Mouse (Mus musculus): ENCODE data around the gene Fgd2. TPM values are rescaled to one million over a fixed set of nuclear protein-coding genes. Genes with fewer than 3 reads are reported as not detected.
A peak's percentile ranks its signal among the peaks of the same experiment; 100 is the strongest.
"Not testable (repeated sequence)": the region's sequence is repeated elsewhere in the genome, so short reads cannot be mapped to it uniquely, and the experiment has no call there.

Gene Fgd2
- total RNA-seq, 2 experiments from 2014 or later, result 4.8 to 9.0 TPM

GRCm38 (mm10) chr17:29330671-29331410, 29.9 kb upstream of the Fgd2 start:
- intact Hi-C loops (cut with DNase I), result no loop called here
- no peak for DNase-seq (ENCODE audit: low spot score in 2 of 2)

GRCm38 (mm10) chr17:29332186-29332685, 28.5 kb upstream of the Fgd2 start:
- intact Hi-C loops (cut with DNase I), result no loop called here
- no peak for DNase-seq (ENCODE audit: low spot score in 2 of 2)

GRCm38 (mm10) chr17:29336266-29336990, 24.3 kb upstream of the Fgd2 start:
- intact Hi-C loops (cut with DNase I), result no loop called here
- DNase-seq (ENCODE audit: low spot score in 2 of 2), result no peak

- DNase-seq (ENCODE audit: low spot score in 2 of 2), result no peak
- intact Hi-C loops (cut with DNase I), result no loop called here
Measured at GRCm38 (mm10) chr17:29337979-29338823, 22.5 kb upstream of the Fgd2 start.

- DNase-seq (ENCODE audit: low spot score in 2 of 2), result no peak
- intact Hi-C loops (cut with DNase I), result no loop called here
Measured at GRCm38 (mm10) chr17:29339170-29339768, 21.4 kb upstream of the Fgd2 start.

GRCm38 (mm10) chr17:29340406-29341261, 20.1 kb upstream of the Fgd2 start:
- DNase-seq (ENCODE audit: low spot score in 2 of 2), result no peak

GRCm38 (mm10) chr17:29341591-29342003, 19.1 kb upstream of the Fgd2 start:
- intact Hi-C loops (cut with DNase I), result no loop called here
- DNase-seq (ENCODE audit: low spot score in 2 of 2), result peak in 1 of 2 experiments; percentile 42

More at GRCm38 (mm10) chr17:29340406-29341261, 20.1 kb upstream of the Fgd2 start:
- intact Hi-C loops (cut with DNase I), result no loop called here

GRCm38 (mm10) chr17:29342010-29342910, 18.5 kb upstream of the Fgd2 start:
- intact Hi-C loops (cut with DNase I), result no loop called here
- peak in 1 of 2 experiments; percentile 66 for DNase-seq (ENCODE audit: low spot score in 2 of 2)

GRCm38 (mm10) chr17:29343241-29343640, 17.5 kb upstream of the Fgd2 start:
- intact Hi-C loops (cut with DNase I), result no loop called here
- no peak for DNase-seq (ENCODE audit: low spot score in 2 of 2)

GRCm38 (mm10) chr17:29345272-29345671, 15.4 kb upstream of the Fgd2 start:
- DNase-seq (ENCODE audit: low spot score in 2 of 2), result no peak
- intact Hi-C loops (cut with DNase I), result no loop called here

- peak; percentile 69 to 80 for DNase-seq (ENCODE audit: low spot score in 2 of 2)
- intact Hi-C loops (cut with DNase I), result no loop called here
Measured at GRCm38 (mm10) chr17:29346496-29347125, 14.1 kb upstream of the Fgd2 start.

- intact Hi-C loops (cut with DNase I), result no loop called here
- peak in 1 of 2 experiments; percentile 44 for DNase-seq (ENCODE audit: low spot score in 2 of 2)
Measured at GRCm38 (mm10) chr17:29347126-29347644, 13.5 kb upstream of the Fgd2 start.

- intact Hi-C loops (cut with DNase I), result no loop called here
- DNase-seq (ENCODE audit: low spot score in 2 of 2), result peak; percentile 95 to 97
Measured at GRCm38 (mm10) chr17:29347645-29348256, 13.0 kb upstream of the Fgd2 start, which contains the start of gene Mtch1. Gene Mtch1 (minus strand): TSS chr17:29347934.

GRCm38 (mm10) chr17:29348996-29349395, 11.7 kb upstream of the Fgd2 start:
- no peak for DNase-seq (ENCODE audit: low spot score in 2 of 2)
- intact Hi-C loops (cut with DNase I), result no loop called here

GRCm38 (mm10) chr17:29351056-29351455, 9.7 kb upstream of the Fgd2 start:
- DNase-seq (ENCODE audit: low spot score in 2 of 2); intact Hi-C loops (cut with DNase I): not testable (repeated sequence)

- intact Hi-C loops (cut with DNase I), result no loop called here
- DNase-seq (ENCODE audit: low spot score in 2 of 2), result no peak
Measured at GRCm38 (mm10) chr17:29355461-29355840, 5.3 kb upstream of the Fgd2 start.
